Mouse (Mus musculus) heart, embryonic 10.5 days (tissue): ENCODE data around the gene Fkbp10. TPM values are rescaled to one million over a fixed set of nuclear protein-coding genes. Genes with fewer than 3 reads are reported as not detected.
A peak's percentile ranks its signal among the peaks of the same experiment; 100 is the strongest.

ENCODE experiments used
- DNase-seq: peaks from one replicate; pipeline ENCODE4 v3.0.0-alpha.2; 2017; ENCODE audit warnings: low spot score
- H3K27ac ChIP-seq: fragments of 300-500 bp; sonication (generic); 2 replicates; pipeline ENCODE4 v1.5.1; 2016; ENCODE audit warnings: mild to moderate bottlenecking
- H3K27me3 ChIP-seq: fragments of 300-500 bp; sonication (generic); 2 replicates; pipeline ENCODE4 v1.6.1; 2016; ENCODE audit warnings: mild to moderate bottlenecking; ENCODE audit not compliant: poor library complexity, insufficient read depth, severe bottlenecking
- H3K36me3 ChIP-seq: fragments of 300-500 bp; sonication (generic); 2 replicates; pipeline ENCODE4 v1.6.1; 2016; ENCODE audit warnings: mild to moderate bottlenecking, moderate library complexity
- H3K4me1 ChIP-seq: fragments of 300-500 bp; sonication (generic); 2 replicates; pipeline ENCODE4 v1.6.1; 2016; ENCODE audit warnings: mild to moderate bottlenecking
- H3K4me3 ChIP-seq: fragments of 300-500 bp; sonication (generic); 2 replicates; pipeline ENCODE4 v1.5.1; 2016; ENCODE audit warnings: mild to moderate bottlenecking, moderate library complexity
- H3K9me3 ChIP-seq: fragments of 300-500 bp; sonication (generic); 2 replicates; pipeline ENCODE4 v1.6.1; 2016; ENCODE audit warnings: mild to moderate bottlenecking, moderate library complexity
- WGBS: fragments of 180-500 bp; shearing (Covaris S2); methylation state at CpG from one replicate; pipeline ENCODE4 v1.1.7; 2016; 5-methylcytosine and 5-hydroxymethylcytosine counted together
- microRNA-seq: library from miRNA; unstranded; fragments of <30 nt; microRNA quantifications from one replicate; pipeline ENCODE4, GENCODE M21; 2017
- polyA plus RNA-seq: library from polyadenylated mRNA; unstranded; fragments of >200 nt; fragmentation: Nextera tagmentation; extraction: Ambion mirVana; gene quantifications from 2 replicates; pipeline ENCODE4 v1.2.1, GENCODE M21; 2016

Fkbp10 gene
- polyA plus RNA-seq, 1 experiment from 2014 or later, result 107 TPM

- H3K36me3 ChIP-seq, result peaks cover 14% of the 10 kb centered on the region
- DNase-seq, result no peak
- H3K9me3 ChIP-seq, result no peaks in the 10 kb centered on the region
- peaks cover 17% of the 10 kb centered on the region for H3K4me1 ChIP-seq
- 5% methylated on average over 30 of the region's 30 CpGs for WGBS
- H3K27ac ChIP-seq, result peak overlapping the region; percentile 95
- peak overlapping the region; percentile 92 for H3K4me3 ChIP-seq
- no peaks in the 10 kb centered on the region for H3K27me3 ChIP-seq
Measured at GRCm38 (mm10) chr11:100471352-100472196, 56.1 kb downstream of the Fkbp10 start.

GRCm38 (mm10) chr11:100472197-100472934 lies 56.9 kb downstream of the Fkbp10 start, which contains the start of gene Klhl11:
Gene Klhl11 (minus strand): TSS chr11:100472741.
- Histone ChIP-seq H3K4me3 (peak within 1 kb of the TSS; percentile 92), H3K9me3 (no peaks in the 10 kb centered on the region), H3K27me3 (no peaks in the 10 kb centered on the region), H3K27ac (peak within 1 kb of the TSS; percentile 95), H3K36me3 (peaks cover 16% of the 10 kb centered on the region), H3K4me1 (peaks cover 17% of the 10 kb centered on the region)
- DNase-seq, result peak; percentile 97
- WGBS, result under 1% methylated on average over 83 of the region's 83 CpGs

GRCm38 (mm10) chr11:100472935-100473295 lies 57.4 kb downstream of the Fkbp10 start:
- Histone ChIP-seq H3K27me3 (no peaks in the 10 kb centered on the region), H3K4me3 (peak overlapping the region; percentile 92), H3K4me1 (peaks cover 17% of the 10 kb centered on the region), H3K9me3 (no peaks in the 10 kb centered on the region), H3K27ac (peak overlapping the region; percentile 95), H3K36me3 (peaks cover 21% of the 10 kb centered on the region)
- WGBS, result 32% methylated on average over 5 of the region's 5 CpGs
- no peak for DNase-seq

Small RNA genes within 50 kb of the gene (microRNA-seq; reads per million reads assigned to microRNA genes)
- gene Gm27374, result not detected

Other genes starting within 250 kb of the Fkbp10 start
- not detected in 2 replicates for gene Krt9, start 222.5 kb upstream of the Fkbp10 start, polyA plus RNA-seq
- gene Krt14, start 208.1 kb upstream of the Fkbp10 start, polyA plus RNA-seq, result 0.70 and 1.5 TPM in 2 replicates
- not detected in 2 replicates for gene Krt16, start 166.8 kb upstream of the Fkbp10 start, polyA plus RNA-seq
- gene Krt17, start 154.7 kb upstream of the Fkbp10 start, polyA plus RNA-seq, result 0.17 and 0.19 TPM in 2 replicates
- not detected in 2 replicates for gene Krt42, start 145.8 kb upstream of the Fkbp10 start, polyA plus RNA-seq
- 1,444 and 1,503 TPM in 2 replicates for gene Eif1, start 95.8 kb upstream of the Fkbp10 start, polyA plus RNA-seq
- not detected in 2 replicates for gene Gast, start 81.3 kb upstream of the Fkbp10 start, polyA plus RNA-seq
- 5.1 and 8.4 TPM in 2 replicates for gene Hap1, start 59.6 kb upstream of the Fkbp10 start, polyA plus RNA-seq
- 91.3 and 112 TPM in 2 replicates for gene Jup, start 17.9 kb upstream of the Fkbp10 start, polyA plus RNA-seq
- gene P3h4, start 861 bp upstream of the Fkbp10 start, polyA plus RNA-seq, result 71.1 and 81.8 TPM in 2 replicates
- gene Nt5c3b, start 26.1 kb downstream of the Fkbp10 start, polyA plus RNA-seq, result 124 and 128 TPM in 2 replicates
- gene Klhl10, start 26.2 kb downstream of the Fkbp10 start, polyA plus RNA-seq, result 0.71 and 0.90 TPM in 2 replicates
- 6.7 and 9.7 TPM in 2 replicates for gene Klhl11, start 57.0 kb downstream of the Fkbp10 start, polyA plus RNA-seq
- 127 and 139 TPM in 2 replicates for gene Acly, start 112.3 kb downstream of the Fkbp10 start, polyA plus RNA-seq
- gene Ttc25, start 129.9 kb downstream of the Fkbp10 start, polyA plus RNA-seq, result 0.59 and 0.75 TPM in 2 replicates
- 16.3 and 20.0 TPM in 2 replicates for gene Cnp, start 159.2 kb downstream of the Fkbp10 start, polyA plus RNA-seq
- 67.4 and 67.9 TPM in 2 replicates for gene Nkiras2, start 203.5 kb downstream of the Fkbp10 start, polyA plus RNA-seq
- 194 and 211 TPM in 2 replicates for gene Dnajc7, start 204.5 kb downstream of the Fkbp10 start, polyA plus RNA-seq